Mouse (Mus musculus): ENCODE data around the gene Slxl1.
"Not testable (repeated sequence)": the region's sequence is repeated elsewhere in the genome, so short reads cannot be mapped to it uniquely, and the experiment has no call there.

Slxl1 gene

GRCm38 (mm10) chrX:55226576-55226975 is at the start of gene Slxl1:
Gene Slxl1 (plus strand): TSS chrX:55226876.
- not testable (repeated sequence) for DNase-seq

Measured in kidney, adult 11 months (tissue).